Mouse (Mus musculus): ENCODE measurements around the gene Idh1. TPM values are rescaled to one million over a fixed set of nuclear protein-coding genes. Genes with fewer than 3 reads are reported as not detected.

Gene Idh1
- polyA plus RNA-seq, 1 experiment: 43.7 TPM

GRCm38 (mm10) chr1:65204299-65204698 lies 18.0 kb upstream of the Idh1 start:
- no peak overlapping the region for H3K27ac ChIP-seq (ENCODE audit: control insufficient read depth, insufficient read depth, low read depth, low read length, poor library complexity)
- WGBS: 68% methylated on average over 1 of the region's 1 CpGs
- H3K4me1 ChIP-seq (ENCODE audit: control insufficient read depth, insufficient read depth, low read length): no peaks in the 10 kb centered on the region
- TF ChIP-seq CTCF (IDR thresholded peaks at IDR 0.05; ENCODE audit: control insufficient read depth, insufficient read depth, low read length) (no peak), POLR2A (IDR thresholded peaks at IDR 0.05; ENCODE audit: borderline replicate concordance, control insufficient read depth, low read depth, low read length) (no peak)
- H3K4me3 ChIP-seq (replicated peaks; ENCODE audit: control insufficient read depth, low read depth, low read length): no peak overlapping the region

GRCm38 (mm10) chr1:65198861-65199260 lies 12.6 kb upstream of the Idh1 start:
- H3K4me1 ChIP-seq (ENCODE audit: control insufficient read depth, insufficient read depth, low read length): no peaks in the 10 kb centered on the region
- no peak for TF ChIP-seq CTCF (IDR thresholded peaks at IDR 0.05; ENCODE audit: control insufficient read depth, insufficient read depth, low read length)
- TF ChIP-seq POLR2A (IDR thresholded peaks at IDR 0.05; ENCODE audit: borderline replicate concordance, control insufficient read depth, low read depth, low read length): no peak
- H3K27ac ChIP-seq (ENCODE audit: control insufficient read depth, insufficient read depth, low read depth, low read length, poor library complexity): no peak overlapping the region

GRCm38 (mm10) chr1:65198425-65198824 lies 12.1 kb upstream of the Idh1 start:
- WGBS: 83% methylated on average over 2 of the region's 2 CpGs
- Histone ChIP-seq H3K4me1 (ENCODE audit: control insufficient read depth, insufficient read depth, low read length) (no peaks in the 10 kb centered on the region), H3K27ac (ENCODE audit: control insufficient read depth, insufficient read depth, low read depth, low read length, poor library complexity) (no peak overlapping the region), H3K4me3 (replicated peaks; ENCODE audit: control insufficient read depth, low read depth, low read length) (no peak overlapping the region)
- no peak for TF ChIP-seq CTCF (IDR thresholded peaks at IDR 0.05; ENCODE audit: control insufficient read depth, insufficient read depth, low read length)
- no peak for TF ChIP-seq POLR2A (IDR thresholded peaks at IDR 0.05; ENCODE audit: borderline replicate concordance, control insufficient read depth, low read depth, low read length)

More at GRCm38 (mm10) chr1:65198861-65199260, 12.6 kb upstream of the Idh1 start:
- WGBS: 90% methylated on average over 2 of the region's 2 CpGs
- no peak overlapping the region for H3K4me3 ChIP-seq (replicated peaks; ENCODE audit: control insufficient read depth, low read depth, low read length)

- no peak overlapping the region for H3K4me3 ChIP-seq (replicated peaks; ENCODE audit: control insufficient read depth, low read depth, low read length)
- no peak for TF ChIP-seq POLR2A (IDR thresholded peaks at IDR 0.05; ENCODE audit: borderline replicate concordance, control insufficient read depth, low read depth, low read length)
- no peak for TF ChIP-seq CTCF (IDR thresholded peaks at IDR 0.05; ENCODE audit: control insufficient read depth, insufficient read depth, low read length)
- 91% methylated on average over 2 of the region's 2 CpGs for WGBS
- no peaks in the 10 kb centered on the region; the same call in 1 of the 2 replicates for H3K4me1 ChIP-seq (ENCODE audit: control insufficient read depth, insufficient read depth, low read length)
- H3K27ac ChIP-seq (ENCODE audit: control insufficient read depth, insufficient read depth, low read depth, low read length, poor library complexity): no peak overlapping the region
These were observed 6.9 kb upstream of the Idh1 start for GRCm38 (mm10) chr1:65193226-65193625.

GRCm38 (mm10) chr1:65190172-65190571 lies 3.9 kb upstream of the Idh1 start:
- H3K27ac ChIP-seq (ENCODE audit: control insufficient read depth, insufficient read depth, low read depth, low read length, poor library complexity): no peak overlapping the region
- H3K4me1 ChIP-seq (ENCODE audit: control insufficient read depth, insufficient read depth, low read length): no peaks in the 10 kb centered on the region; the same call in 1 of the 2 replicates
- no peak for TF ChIP-seq CTCF (IDR thresholded peaks at IDR 0.05; ENCODE audit: control insufficient read depth, insufficient read depth, low read length)
- no peak for TF ChIP-seq POLR2A (IDR thresholded peaks at IDR 0.05; ENCODE audit: borderline replicate concordance, control insufficient read depth, low read depth, low read length)
- no peak overlapping the region for H3K4me3 ChIP-seq (replicated peaks; ENCODE audit: control insufficient read depth, low read depth, low read length)
- 89% methylated on average over 4 of the region's 4 CpGs for WGBS

DNA sequence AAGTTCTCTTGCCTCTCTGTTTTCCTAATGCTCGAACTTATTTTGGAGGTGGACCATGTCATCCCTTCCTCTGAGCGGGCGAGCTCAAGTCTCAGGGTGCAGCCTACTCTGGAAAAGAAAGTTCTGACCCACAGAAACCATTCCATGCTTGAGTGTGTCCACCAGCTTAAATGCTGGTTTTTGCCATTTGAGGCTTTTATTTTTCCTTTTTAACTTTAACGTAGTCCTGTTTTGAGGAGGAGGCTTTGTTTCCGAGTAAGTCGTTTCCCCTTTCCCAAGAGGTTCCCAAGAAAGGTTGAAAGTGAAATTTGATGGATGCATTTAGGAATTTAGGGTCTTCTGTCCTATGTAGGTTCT lies 752 bp upstream of the Idh1 start:
- TF ChIP-seq POLR2A (IDR thresholded peaks at IDR 0.05; ENCODE audit: borderline replicate concordance, control insufficient read depth, low read depth, low read length) (no peak), CTCF (IDR thresholded peaks at IDR 0.05; ENCODE audit: control insufficient read depth, insufficient read depth, low read length) (no peak)
- H3K4me1 ChIP-seq (ENCODE audit: control insufficient read depth, insufficient read depth, low read length): no peaks in the 10 kb centered on the region; the same call in 1 of the 2 replicates
- H3K27ac ChIP-seq (ENCODE audit: control insufficient read depth, insufficient read depth, low read depth, low read length, poor library complexity): peak overlapping the region; percentile 91
- 0% methylated on average over 6 of the region's 6 CpGs for WGBS
- H3K4me3 ChIP-seq (replicated peaks; ENCODE audit: control insufficient read depth, low read depth, low read length): peak overlapping the region; percentile 76

- H3K4me1 ChIP-seq (ENCODE audit: control insufficient read depth, insufficient read depth, low read length): no peaks in the 10 kb centered on the region; the same call in 1 of the 2 replicates
- no peak overlapping the region for H3K4me3 ChIP-seq (replicated peaks; ENCODE audit: control insufficient read depth, low read depth, low read length)
- 22% methylated on average over 12 of the region's 12 CpGs for WGBS
- TF ChIP-seq CTCF (IDR thresholded peaks at IDR 0.05; ENCODE audit: control insufficient read depth, insufficient read depth, low read length) (no peak), POLR2A (IDR thresholded peaks at IDR 0.05; ENCODE audit: borderline replicate concordance, control insufficient read depth, low read depth, low read length) (no peak)
- no peak overlapping the region for H3K27ac ChIP-seq (ENCODE audit: control insufficient read depth, insufficient read depth, low read depth, low read length, poor library complexity)
These were observed 635 bp downstream of the Idh1 start for GRCm38 (mm10) chr1:65185524-65186205.

GRCm38 (mm10) chr1:65185011-65185410 lies 1.3 kb downstream of the Idh1 start:
- Histone ChIP-seq H3K4me1 (ENCODE audit: control insufficient read depth, insufficient read depth, low read length) (no peaks in the 10 kb centered on the region; the same call in 1 of the 2 replicates), H3K4me3 (replicated peaks; ENCODE audit: control insufficient read depth, low read depth, low read length) (no peak overlapping the region), H3K27ac (ENCODE audit: control insufficient read depth, insufficient read depth, low read depth, low read length, poor library complexity) (no peak overlapping the region)
- 82% methylated on average over 8 of the region's 8 CpGs for WGBS
- TF ChIP-seq CTCF (IDR thresholded peaks at IDR 0.05; ENCODE audit: control insufficient read depth, insufficient read depth, low read length): no peak
- no peak for TF ChIP-seq POLR2A (IDR thresholded peaks at IDR 0.05; ENCODE audit: borderline replicate concordance, control insufficient read depth, low read depth, low read length)
